Mouse (Mus musculus) megakaryocyte, embryonic 14.5 days (primary cell): ENCODE measurements around the gene Emc6.

Experiments
- FLI1 ChIP-seq: IDR thresholded peaks from 2 replicates; pipeline ENCODE4 v1.6.1; 2012; ENCODE audit warnings: low read length, inconsistent platforms, mixed read lengths
- GATA1 ChIP-seq: IDR thresholded peaks from 3 replicates; pipeline ENCODE4 v1.6.1; 2012; ENCODE audit warnings: mixed read lengths, low read length, inconsistent platforms, borderline replicate concordance

GRCm38 (mm10) chr11:73201597-73201996 lies 24.8 kb upstream of the Emc6 start:
- TF ChIP-seq GATA1 (no peak), FLI1 (no peak)
